Mouse (Mus musculus) myocyte (in vitro differentiated cells): ENCODE data around the gene Snta1.

ENCODE experiments used
- CEBPB ChIP-seq: IDR thresholded peaks from 2 replicates; pipeline ENCODE4 v1.6.1; 2011; ENCODE audit warnings: mild to moderate bottlenecking, moderate library complexity; ENCODE audit not compliant: poor library complexity, insufficient read depth, severe bottlenecking
- E2F4 ChIP-seq: IDR thresholded peaks from one replicate; pipeline ENCODE4 v1.6.1; 2011; ENCODE audit warnings: mild to moderate bottlenecking, control low read depth, moderate library complexity; ENCODE audit not compliant: insufficient read depth
- MAX ChIP-seq: IDR thresholded peaks from one replicate; pipeline ENCODE4 v1.6.1; 2011; ENCODE audit warnings: low read depth, mild to moderate bottlenecking, control low read depth
- MYOD1 ChIP-seq, 3 experiments: IDR thresholded peaks; one replicate each; pipeline ENCODE4 v1.6.1; 2011; ENCODE audit warnings: control low read depth in 2 of 3, low read depth in 2 of 3, mild to moderate bottlenecking in 2 of 3, moderate library complexity in 1 of 3; ENCODE audit not compliant: insufficient read length in 2 of 3, control insufficient read depth in 1 of 3
- MYOG ChIP-seq, 3 experiments: IDR thresholded peaks; one replicate each; pipeline ENCODE4 v1.6.1; 2011; ENCODE audit warnings: control low read depth in 2 of 3, low read depth in 2 of 3, mild to moderate bottlenecking in 2 of 3; ENCODE audit not compliant: insufficient read length in 2 of 3, control insufficient read depth in 1 of 3, insufficient read depth in 1 of 3
- POLR2A ChIP-seq: IDR thresholded peaks from one replicate; pipeline ENCODE4 v1.6.1; 2011; ENCODE audit warnings: low read depth, mild to moderate bottlenecking, control low read depth, moderate library complexity; ENCODE audit not compliant: insufficient read length
- POLR2AphosphoS2 ChIP-seq: IDR thresholded peaks from one replicate; pipeline ENCODE4 v1.6.1; 2011; ENCODE audit warnings: low read depth, control low read depth; ENCODE audit not compliant: insufficient read length
- SRF ChIP-seq: IDR thresholded peaks from one replicate; pipeline ENCODE4 v1.6.1; 2011; ENCODE audit warnings: low read depth; ENCODE audit not compliant: control insufficient read depth, insufficient read length
- TCF12 ChIP-seq: IDR thresholded peaks from one replicate; pipeline ENCODE4 v1.6.1; 2011; ENCODE audit warnings: mild to moderate bottlenecking, control low read depth; ENCODE audit not compliant: poor library complexity, insufficient read depth, severe bottlenecking
- TCF3 ChIP-seq: IDR thresholded peaks from one replicate; pipeline ENCODE4 v1.6.1; 2011; ENCODE audit warnings: low read depth, control low read depth; ENCODE audit not compliant: insufficient read length
- USF1 ChIP-seq: IDR thresholded peaks from one replicate; pipeline ENCODE4 v1.6.1; 2011; ENCODE audit warnings: low read depth, mild to moderate bottlenecking, control low read depth, moderate library complexity

- TF ChIP-seq MYOD1 (IDR thresholded peaks at IDR 0.05; ENCODE audit: control insufficient read depth in 1 of 3, insufficient read length in 2 of 3, low read depth in 2 of 3) (no peak), POLR2A (no peak), USF1 (no peak), POLR2AphosphoS2 (no peak), E2F4 (no peak), CEBPB (no peak), TCF12 (no peak), MAX (no peak), TCF3 (no peak), SRF (no peak), MYOG (IDR thresholded peaks at IDR 0.05; ENCODE audit: control insufficient read depth in 1 of 3, insufficient read depth in 1 of 3, insufficient read length in 2 of 3, low read depth in 2 of 3) (no peak)
Observed at GRCm38 (mm10) chr2:154338161-154338560, 69.7 kb downstream of the Snta1 start.
